Mouse (Mus musculus) gastrocnemius, adult 2 months (tissue): ENCODE measurements at regions not wholly inside any gene's neighbourhood (a gene's known extent, or its start where the extent isn't known, plus 50 kb on each side); places are given as distances from the start of the nearest gene placed in this dataset.

ENCODE experiments used
- DNase-seq: peaks from one replicate; pipeline ENCODE4 v3.0.0; 2022
- H3K27ac ChIP-seq: fragments of 200-600 bp; 2 replicates; pipeline ENCODE4 v1.8.1; 2022; ENCODE audit warnings: mild to moderate bottlenecking
- H3K4me3 ChIP-seq: fragments of 200-600 bp; 2 replicates; pipeline ENCODE4 v1.8.1; 2022; ENCODE audit warnings: mild to moderate bottlenecking, moderate library complexity
- CTCF ChIP-seq: fragments of 200-600 bp; IDR thresholded peaks from 2 replicates; pipeline ENCODE4 v1.8.1; 2022; ENCODE audit warnings: antibody characterized with exemption, mild to moderate bottlenecking, moderate library complexity
- intact Hi-C: fragments of 180-260 bp; cut with DNase I; formaldehyde crosslinking; loops from one replicate; pipeline ENCODE4 v1.15.1; 2025

- DNase-seq, result peak; percentile 16
- no peak for TF ChIP-seq CTCF
- Histone ChIP-seq H3K27ac (peak overlapping the region; percentile 79), H3K4me3 (no peak overlapping the region)
- intact Hi-C loops, result no loop called here
Measured at GRCm38 (mm10) chr14:106267679-106268561, 161.9 kb downstream of the Trim52 start.

GRCm38 (mm10) chr14:106269680-106270079, 163.7 kb downstream of the Trim52 start:
- TF ChIP-seq CTCF, result no peak
- DNase-seq, result peak; percentile 64
- Histone ChIP-seq H3K4me3 (peak overlapping the region; percentile 13), H3K27ac (peak overlapping the region; percentile 79)
- intact Hi-C loops, result no loop called here

- H3K4me3 ChIP-seq, result no peak overlapping the region
- intact Hi-C loops, result no loop called here
- TF ChIP-seq CTCF, result no peak
- no peak overlapping the region for H3K27ac ChIP-seq
- DNase-seq, result no peak
Measured at GRCm38 (mm10) chr14:106313558-106313957, 207.6 kb downstream of the Trim52 start.

- H3K4me3 ChIP-seq, result no peak overlapping the region
- peak overlapping the region; percentile 28; the same call in 1 of the 2 replicates for H3K27ac ChIP-seq
- intact Hi-C loops, result no loop called here
- no peak for DNase-seq
- TF ChIP-seq CTCF, result no peak
Measured at GRCm38 (mm10) chr14:106314079-106314551, 208.1 kb downstream of the Trim52 start.

GRCm38 (mm10) chr14:106318767-106319166, 212.8 kb downstream of the Trim52 start:
- H3K27ac ChIP-seq, result no peak overlapping the region
- no peak overlapping the region for H3K4me3 ChIP-seq
- intact Hi-C loops, result no loop called here
- TF ChIP-seq CTCF, result no peak
- no peak for DNase-seq

- DNase-seq, result no peak
- intact Hi-C loops, result no loop called here
- no peak overlapping the region for H3K4me3 ChIP-seq
- no peak for TF ChIP-seq CTCF
- no peak overlapping the region for H3K27ac ChIP-seq
Measured at GRCm38 (mm10) chr14:106327653-106328283, 221.8 kb downstream of the Trim52 start.

- H3K27ac ChIP-seq, result peak overlapping the region; percentile 77
- peak; percentile 54 for DNase-seq
- peak overlapping the region; percentile 19 for H3K4me3 ChIP-seq
- TF ChIP-seq CTCF, result no peak
- intact Hi-C loops, result no loop called here
Measured at GRCm38 (mm10) chr14:106364767-106365623, 259.0 kb downstream of the Trim52 start.

GRCm38 (mm10) chr14:106365624-106366118, 259.7 kb downstream of the Trim52 start:
- peak; percentile 19 for DNase-seq
- TF ChIP-seq CTCF, result no peak
- Histone ChIP-seq H3K27ac (peak overlapping the region; percentile 77), H3K4me3 (no peak overlapping the region)
- intact Hi-C loops, result no loop called here

GRCm38 (mm10) chr14:106373451-106373850, 267.5 kb downstream of the Trim52 start:
- Histone ChIP-seq H3K4me3 (no peak overlapping the region), H3K27ac (no peak overlapping the region)
- intact Hi-C loops, result no loop called here
- no peak for TF ChIP-seq CTCF
- DNase-seq, result no peak

- DNase-seq, result no peak
- Histone ChIP-seq H3K4me3 (no peak overlapping the region), H3K27ac (no peak overlapping the region)
- no peak for TF ChIP-seq CTCF
- intact Hi-C loops, result no loop called here
Measured at GRCm38 (mm10) chr14:106379645-106380044, 273.6 kb downstream of the Trim52 start.

- intact Hi-C loops, result no loop called here
- peak; percentile 23 for DNase-seq
- TF ChIP-seq CTCF, result no peak
- Histone ChIP-seq H3K27ac (peak overlapping the region; percentile 59), H3K4me3 (no peak overlapping the region)
Measured at GRCm38 (mm10) chr14:106387671-106388070, 281.7 kb downstream of the Trim52 start.

- no peak for DNase-seq
- Histone ChIP-seq H3K4me3 (no peak overlapping the region), H3K27ac (peak overlapping the region; percentile 66)
- intact Hi-C loops, result no loop called here
- TF ChIP-seq CTCF, result no peak
Measured at GRCm38 (mm10) chr14:106390546-106390945, 284.5 kb downstream of the Trim52 start.

- DNase-seq, result no peak
- Histone ChIP-seq H3K27ac (peak overlapping the region; percentile 56), H3K4me3 (no peak overlapping the region)
- TF ChIP-seq CTCF, result no peak
- intact Hi-C loops, result no loop called here
Measured at GRCm38 (mm10) chr14:106393978-106394377, 288.0 kb downstream of the Trim52 start.
